Mouse (Mus musculus) kidney, adult 2 months (tissue): ENCODE data around the gene 2210011C24Rik.

Source experiments
- CTCF ChIP-seq: fragments of 200-500 bp; conservative IDR thresholded peaks from 2 replicates; pipeline ENCODE4 v1.5.1; 2011; ENCODE audit warnings: low read depth, mild to moderate bottlenecking, control low read depth, low read length, moderate library complexity, mixed read lengths; ENCODE audit not compliant: insufficient read depth, insufficient read length
- POLR2A ChIP-seq: fragments of 200-500 bp; IDR thresholded peaks from one replicate; pipeline ENCODE4 v1.6.1; 2011; ENCODE audit warnings: low read depth, low read length, control low read depth

GRCm38 (mm10) chr8:84042066-84042947 lies 30.3 kb upstream of the 2210011C24Rik start, which contains the start of gene Il27ra:
- peak; percentile 79 for TF ChIP-seq CTCF
- TF ChIP-seq POLR2A, result no peak
